Mouse (Mus musculus): ENCODE results near the gene 1700010B08Rik. TPM values are rescaled to one million over a fixed set of nuclear protein-coding genes. Genes with fewer than 3 reads are reported as not detected.
"Not testable (repeated sequence)": the region's sequence is repeated elsewhere in the genome, so short reads cannot be mapped to it uniquely, and the experiment has no call there.

1700010B08Rik gene
- polyA plus RNA-seq, 1 experiment, result not detected

DNA sequence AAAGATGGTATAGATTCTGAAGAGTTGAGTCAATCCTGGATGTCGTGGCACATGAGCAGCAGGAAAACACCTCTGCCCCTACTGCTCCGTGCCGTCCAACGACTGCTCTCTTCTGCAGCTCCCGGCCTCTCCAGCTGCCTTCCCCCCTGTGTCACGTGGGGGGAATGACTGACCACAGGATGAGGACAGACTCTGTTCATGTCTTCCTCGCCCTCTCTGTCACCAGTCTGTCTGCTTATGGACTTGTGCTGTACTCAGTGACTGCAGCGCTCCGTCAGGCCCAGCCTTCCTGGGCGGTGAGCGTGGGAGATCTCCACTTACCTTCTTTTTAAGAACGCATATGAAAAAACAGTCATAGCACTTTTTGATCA lies 16.4 kb upstream of the 1700010B08Rik start:
- 93% methylated on average over 12 of the region's 12 CpGs for WGBS

DNA sequence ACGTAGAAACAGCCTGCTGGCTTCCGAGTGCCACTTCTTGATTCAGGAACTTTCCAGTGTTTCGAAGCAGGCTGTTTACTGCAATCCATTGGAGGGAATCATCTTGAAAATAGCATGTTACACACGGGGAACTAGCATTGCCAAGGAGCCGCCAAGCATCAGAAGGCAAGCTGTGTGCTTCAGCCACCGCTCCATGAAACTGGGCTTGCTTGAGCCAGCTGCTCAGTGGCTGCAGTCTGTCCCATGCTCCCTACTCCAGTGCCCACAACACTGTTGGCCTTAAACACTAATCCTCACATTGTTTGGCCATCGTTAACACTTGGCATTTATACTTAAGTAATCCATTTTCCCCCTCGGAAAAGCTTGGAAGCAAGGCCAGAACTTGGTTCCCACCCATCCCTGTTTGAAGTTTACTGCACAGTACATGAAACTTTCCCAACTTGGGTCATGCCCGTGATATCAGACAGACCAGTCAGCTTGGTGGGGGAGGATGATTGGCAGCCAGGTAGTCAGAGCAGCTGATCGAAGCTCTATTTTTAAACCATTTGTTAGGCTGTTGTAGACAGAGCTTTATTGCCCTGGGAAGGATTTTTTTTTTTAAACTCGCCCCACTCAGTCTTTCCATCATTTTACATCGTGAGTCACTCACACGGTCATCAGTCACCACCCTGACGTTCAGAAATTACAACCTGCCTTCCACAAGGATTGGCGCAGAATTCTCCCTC lies 13.2 kb upstream of the 1700010B08Rik start:
- Histone ChIP-seq H3K27ac (ENCODE audit: insufficient read depth, low read length) (no peak overlapping the region), H3K27me3 (ENCODE audit: control insufficient read depth, insufficient read depth, low read length) (no peaks in the 10 kb centered on the region), H3K4me1 (ENCODE audit: control insufficient read depth, insufficient read depth, insufficient read length) (no peaks in the 10 kb centered on the region), H3K36me3 (ENCODE audit: control insufficient read depth, insufficient read depth, low read length) (peaks cover 17% of the 10 kb centered on the region), H3K4me3 (ENCODE audit: extremely low read depth, insufficient read depth, insufficient read length) (no peak overlapping the region)
- 92% methylated on average over 15 of the region's 15 CpGs for WGBS
- TF ChIP-seq CTCF (IDR thresholded peaks at IDR 0.05; ENCODE audit: extremely low read depth, insufficient read depth, insufficient read length, insufficient replicate concordance), result no peak
- TF ChIP-seq POLR2A (IDR thresholded peaks at IDR 0.05; ENCODE audit: low read depth, low read length), result no peak
- DNase-seq (ENCODE audit: low read depth in 1 of 2, low spot score in 2 of 2), result no peak

More for the DNA sequence above, 16.4 kb upstream of the 1700010B08Rik start:
- Histone ChIP-seq H3K4me3 (ENCODE audit: extremely low read depth, insufficient read depth, insufficient read length) (no peak overlapping the region), H3K36me3 (ENCODE audit: control insufficient read depth, insufficient read depth, low read length) (peaks cover 28% of the 10 kb centered on the region), H3K27me3 (ENCODE audit: control insufficient read depth, insufficient read depth, low read length) (no peaks in the 10 kb centered on the region), H3K4me1 (ENCODE audit: control insufficient read depth, insufficient read depth, insufficient read length) (no peaks in the 10 kb centered on the region), H3K27ac (ENCODE audit: insufficient read depth, low read length) (no peak overlapping the region)
- DNase-seq (ENCODE audit: low read depth in 1 of 2, low spot score in 2 of 2), result no peak
- TF ChIP-seq CTCF (IDR thresholded peaks at IDR 0.05; ENCODE audit: extremely low read depth, insufficient read depth, insufficient read length, insufficient replicate concordance), result no peak

DNA sequence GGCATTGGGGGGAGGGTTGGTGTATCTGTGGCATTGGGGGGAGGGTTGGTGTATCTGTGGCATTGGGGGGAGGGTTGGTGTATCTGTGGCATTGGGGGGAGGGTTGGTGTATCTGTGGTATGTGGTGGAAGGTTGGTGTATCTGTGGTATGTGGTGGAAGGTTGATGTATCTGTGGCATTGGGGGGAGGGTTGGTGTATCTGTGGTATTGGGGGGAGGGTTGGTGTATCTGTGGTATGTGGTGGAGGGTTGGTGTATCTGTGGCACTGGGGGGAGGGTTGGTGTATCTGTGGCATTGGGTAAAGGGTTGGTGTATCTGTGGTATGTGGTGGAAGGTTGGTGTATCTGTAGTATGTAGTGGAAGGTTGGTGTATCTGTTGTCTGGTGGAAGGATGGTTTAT lies 11.6 kb upstream of the 1700010B08Rik start:
- not testable (repeated sequence) for H3K4me3 ChIP-seq (ENCODE audit: extremely low read depth, insufficient read depth, insufficient read length); H3K27ac ChIP-seq (ENCODE audit: insufficient read depth, low read length); H3K36me3 ChIP-seq (ENCODE audit: control insufficient read depth, insufficient read depth, low read length)

DNA sequence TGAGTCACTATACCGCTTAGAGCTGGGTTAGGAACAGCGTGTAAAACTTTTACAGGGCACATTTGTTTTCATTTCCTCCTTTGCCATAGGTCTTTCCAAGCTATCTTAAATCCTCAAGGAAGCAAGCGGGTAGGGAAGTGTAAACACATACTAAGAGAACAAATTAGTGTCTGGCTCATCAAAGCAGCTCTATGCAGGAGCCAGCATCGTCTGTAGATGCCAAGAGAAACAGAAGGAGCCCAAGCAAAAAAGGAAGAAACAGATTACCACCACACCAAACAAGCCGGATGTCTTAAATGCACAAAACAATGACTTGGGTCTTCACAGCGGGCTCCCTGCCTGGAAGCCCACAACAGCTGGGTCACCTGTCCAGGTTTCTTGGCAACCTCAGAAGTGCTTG lies 9.0 kb upstream of the 1700010B08Rik start:
- H3K4me1 ChIP-seq (ENCODE audit: control insufficient read depth, insufficient read depth, insufficient read length), result no peaks in the 10 kb centered on the region
- no peaks in the 10 kb centered on the region for H3K27me3 ChIP-seq (ENCODE audit: control insufficient read depth, insufficient read depth, low read length)
- TF ChIP-seq POLR2A (IDR thresholded peaks at IDR 0.05; ENCODE audit: low read depth, low read length) (no peak), CTCF (IDR thresholded peaks at IDR 0.05; ENCODE audit: extremely low read depth, insufficient read depth, insufficient read length, insufficient replicate concordance) (no peak)
- WGBS, result 86% methylated on average over 6 of the region's 6 CpGs
- no peak overlapping the region for H3K27ac ChIP-seq (ENCODE audit: insufficient read depth, low read length)
- H3K4me3 ChIP-seq (ENCODE audit: extremely low read depth, insufficient read depth, insufficient read length), result no peak overlapping the region
- peaks cover 3% of the 10 kb centered on the region; the same call in 1 of the 2 replicates for H3K36me3 ChIP-seq (ENCODE audit: control insufficient read depth, insufficient read depth, low read length)
- DNase-seq (ENCODE audit: low read depth in 1 of 2, low spot score in 2 of 2), result no peak

More for the DNA sequence above, 11.6 kb upstream of the 1700010B08Rik start:
- not testable (repeated sequence) for DNase-seq (ENCODE audit: low read depth in 1 of 2, low spot score in 2 of 2); H3K27me3 ChIP-seq (ENCODE audit: control insufficient read depth, insufficient read depth, low read length); H3K4me1 ChIP-seq (ENCODE audit: control insufficient read depth, insufficient read depth, insufficient read length)

DNA sequence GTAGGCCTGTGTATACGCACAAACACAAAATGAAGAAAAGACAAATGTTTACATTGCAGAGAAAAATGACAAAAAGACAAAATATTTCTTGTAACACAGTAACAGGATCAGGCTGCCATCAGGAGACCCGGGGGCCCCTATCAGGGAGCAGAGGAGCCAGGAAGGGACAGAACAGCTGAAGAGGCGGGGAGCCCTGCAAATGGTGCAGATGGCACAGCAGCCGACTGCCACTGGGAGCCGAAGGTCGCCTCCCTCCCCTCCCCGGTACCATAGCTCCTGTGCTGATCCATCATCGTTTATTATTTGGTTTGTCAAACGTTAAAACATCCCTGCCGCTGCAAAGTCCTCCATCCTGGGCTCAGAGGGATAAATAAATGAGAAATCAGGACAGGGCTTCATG lies 6.6 kb upstream of the 1700010B08Rik start:
- Histone ChIP-seq H3K27me3 (ENCODE audit: control insufficient read depth, insufficient read depth, low read length) (no peaks in the 10 kb centered on the region), H3K4me3 (ENCODE audit: extremely low read depth, insufficient read depth, insufficient read length) (no peak overlapping the region), H3K36me3 (ENCODE audit: control insufficient read depth, insufficient read depth, low read length) (no peaks in the 10 kb centered on the region), H3K4me1 (ENCODE audit: control insufficient read depth, insufficient read depth, insufficient read length) (no peaks in the 10 kb centered on the region), H3K27ac (ENCODE audit: insufficient read depth, low read length) (no peak overlapping the region)
- WGBS, result 81% methylated on average over 10 of the region's 10 CpGs
- DNase-seq (ENCODE audit: low read depth in 1 of 2, low spot score in 2 of 2), result no peak
- TF ChIP-seq CTCF (IDR thresholded peaks at IDR 0.05; ENCODE audit: extremely low read depth, insufficient read depth, insufficient read length, insufficient replicate concordance) (no peak), POLR2A (IDR thresholded peaks at IDR 0.05; ENCODE audit: low read depth, low read length) (no peak)

DNA sequence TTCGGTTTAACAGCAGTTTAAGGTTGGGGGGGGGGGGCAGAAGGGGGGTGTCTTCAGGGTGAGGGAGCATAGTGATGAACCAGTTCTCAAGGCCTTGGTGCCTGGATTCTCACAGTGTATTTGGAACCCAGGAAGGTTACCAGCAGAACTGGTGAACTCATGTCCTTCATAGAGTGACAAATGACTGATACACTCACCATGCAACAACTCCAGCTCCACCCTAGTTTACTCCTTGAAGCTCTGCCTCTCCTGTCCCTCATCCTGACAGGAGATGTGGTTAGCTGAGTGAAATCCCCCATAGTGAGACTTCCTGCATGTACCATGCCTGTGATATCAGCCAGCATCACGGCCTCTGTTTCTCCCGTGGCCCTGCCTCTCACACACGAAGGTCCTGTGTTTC lies 6.0 kb upstream of the 1700010B08Rik start:
- Histone ChIP-seq H3K4me1 (ENCODE audit: control insufficient read depth, insufficient read depth, insufficient read length) (no peaks in the 10 kb centered on the region), H3K4me3 (ENCODE audit: extremely low read depth, insufficient read depth, insufficient read length) (no peak overlapping the region), H3K36me3 (ENCODE audit: control insufficient read depth, insufficient read depth, low read length) (no peaks in the 10 kb centered on the region), H3K27ac (ENCODE audit: insufficient read depth, low read length) (no peak overlapping the region), H3K27me3 (ENCODE audit: control insufficient read depth, insufficient read depth, low read length) (no peaks in the 10 kb centered on the region)
- WGBS, result 81% methylated on average over 4 of the region's 4 CpGs
- TF ChIP-seq POLR2A (IDR thresholded peaks at IDR 0.05; ENCODE audit: low read depth, low read length) (no peak), CTCF (IDR thresholded peaks at IDR 0.05; ENCODE audit: extremely low read depth, insufficient read depth, insufficient read length, insufficient replicate concordance) (no peak)
- no peak for DNase-seq (ENCODE audit: low read depth in 1 of 2, low spot score in 2 of 2)

DNA sequence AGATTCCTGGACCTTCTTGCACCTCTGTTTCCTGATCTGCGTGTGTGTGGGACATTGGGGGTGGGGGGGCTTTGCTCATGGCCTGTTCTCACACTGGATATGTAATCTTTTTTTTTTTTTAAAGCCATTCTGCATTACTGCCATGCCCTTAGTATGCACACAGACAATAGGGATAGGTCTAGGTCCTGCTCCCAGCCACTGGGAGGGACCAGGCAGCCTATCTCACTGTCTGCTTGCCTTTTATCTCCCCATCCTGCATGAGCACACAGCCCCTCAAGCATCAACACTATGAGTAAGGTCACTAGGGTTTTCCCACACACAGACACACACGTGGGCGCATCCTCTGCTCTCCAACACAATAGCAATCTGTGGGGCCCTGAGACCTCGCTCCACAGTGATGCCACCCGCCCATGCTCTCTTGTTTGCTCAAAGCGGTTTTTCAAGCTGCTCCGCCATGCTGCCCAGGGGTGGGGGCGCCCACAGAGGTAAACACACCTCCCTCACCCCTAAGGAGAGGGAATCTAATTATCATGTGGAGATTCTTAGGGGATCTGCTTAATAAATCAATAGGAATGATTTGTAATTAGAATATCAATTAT lies 4.5 kb upstream of the 1700010B08Rik start:
- H3K27ac ChIP-seq (ENCODE audit: insufficient read depth, low read length), result no peak overlapping the region
- H3K36me3 ChIP-seq (ENCODE audit: control insufficient read depth, insufficient read depth, low read length), result no peaks in the 10 kb centered on the region
- no peaks in the 10 kb centered on the region for H3K27me3 ChIP-seq (ENCODE audit: control insufficient read depth, insufficient read depth, low read length)
- 83% methylated on average over 8 of the region's 8 CpGs for WGBS
- H3K4me1 ChIP-seq (ENCODE audit: control insufficient read depth, insufficient read depth, insufficient read length), result no peaks in the 10 kb centered on the region
- TF ChIP-seq POLR2A (IDR thresholded peaks at IDR 0.05; ENCODE audit: low read depth, low read length) (no peak), CTCF (IDR thresholded peaks at IDR 0.05; ENCODE audit: extremely low read depth, insufficient read depth, insufficient read length, insufficient replicate concordance) (no peak)
- no peak for DNase-seq (ENCODE audit: low read depth in 1 of 2, low spot score in 2 of 2)
- no peak overlapping the region for H3K4me3 ChIP-seq (ENCODE audit: extremely low read depth, insufficient read depth, insufficient read length)
